ENCODE assay signal across 20 mouse cellular contexts in genomic region chr6:146511511-146511910, GRCm38 (mm10).
"Had no signal": no experiment of that assay in that cellular context is flagged by ENCODE, and none has a peak within 500 bp of the region (broad histone marks: within the 10 kb centered on the region; RNA-seq: fewer than 3 reads in every experiment).

No protein-coding gene starts in this region.

- H3K27me3 ChIP-seq: kidney, embryonic 15.5 days; neural tube, embryonic 12.5 days; neural tube, embryonic 15.5 days had no signal

- H3K9me3 ChIP-seq: kidney, embryonic 15.5 days; megakaryocyte, embryonic 14.5 days; midbrain, embryonic 10.5 days; neural tube, embryonic 12.5 days; neural tube, embryonic 15.5 days had no signal

- DNase-seq: kidney, adult 2 months; kidney, postnatal 25 days; layer of hippocampus, postnatal 36 days; liver, postnatal 0 days; lung, postnatal 10 days; lung, postnatal 36 days; midbrain, embryonic 14.5 days; right cerebral cortex, adult 18-20 months; right cerebral cortex, postnatal 14 days; right cerebral cortex, postnatal 4 days; thymus, postnatal 25 days had no signal

- H3K27ac ChIP-seq: left cerebral cortex, adult 2 months; liver, embryonic 14.5 days; midbrain, embryonic 10.5 days; neural tube, embryonic 12.5 days; neural tube, embryonic 15.5 days had no signal

- H3K4me1 ChIP-seq: neural tube, embryonic 12.5 days had no signal

- H3K9ac ChIP-seq: kidney, embryonic 15.5 days; liver, embryonic 14.5 days; liver, postnatal 0 days; lung, embryonic 14.5 days; neural tube, embryonic 12.5 days; neural tube, embryonic 15.5 days had no signal

- H3K4me3 ChIP-seq: kidney, embryonic 15.5 days; left cerebral cortex, adult 2 months; megakaryocyte, embryonic 14.5 days; midbrain, embryonic 10.5 days; neural tube, embryonic 12.5 days; neural tube, embryonic 15.5 days had no signal

- H3K4me2 ChIP-seq: kidney, embryonic 15.5 days; lung, embryonic 14.5 days; neural tube, embryonic 12.5 days; neural tube, embryonic 15.5 days had no signal

- H3K36me3 ChIP-seq: kidney, embryonic 15.5 days; midbrain, embryonic 10.5 days; neural tube, embryonic 12.5 days; neural tube, embryonic 15.5 days had no signal

- ATAC-seq: intestine, postnatal 0 days; liver, postnatal 0 days had no signal
